Mouse (Mus musculus) left cerebral cortex, adult 9 months (tissue): ENCODE measurements around the gene Cd151.

Experiments
- DNase-seq, 2 experiments: peaks; one replicate each; pipeline ENCODE4 v3.0.0; 2022; ENCODE audit warnings: low spot score in 2 of 2

Cd151 gene

DNA sequence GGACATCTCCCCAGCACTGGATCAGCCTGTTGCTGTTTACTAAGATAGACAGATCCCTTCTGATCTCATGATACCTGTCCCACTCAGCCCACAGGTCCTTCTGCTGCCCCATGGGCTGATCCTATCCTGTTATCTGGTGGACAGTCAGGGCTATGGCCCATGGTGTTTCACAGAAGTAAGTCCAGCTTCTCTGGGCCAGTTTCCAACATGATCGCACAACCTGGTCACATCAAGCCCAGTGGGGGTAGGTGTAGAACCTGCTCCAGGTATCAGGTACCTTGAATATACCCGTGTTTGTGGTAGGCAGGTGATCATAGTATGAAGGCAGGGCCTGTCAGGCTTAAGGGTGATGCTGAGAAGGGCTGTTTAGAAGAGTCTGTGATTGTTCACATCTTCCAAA, 28.2 kb downstream of the Cd151 start:
- no peak for DNase-seq

DNA sequence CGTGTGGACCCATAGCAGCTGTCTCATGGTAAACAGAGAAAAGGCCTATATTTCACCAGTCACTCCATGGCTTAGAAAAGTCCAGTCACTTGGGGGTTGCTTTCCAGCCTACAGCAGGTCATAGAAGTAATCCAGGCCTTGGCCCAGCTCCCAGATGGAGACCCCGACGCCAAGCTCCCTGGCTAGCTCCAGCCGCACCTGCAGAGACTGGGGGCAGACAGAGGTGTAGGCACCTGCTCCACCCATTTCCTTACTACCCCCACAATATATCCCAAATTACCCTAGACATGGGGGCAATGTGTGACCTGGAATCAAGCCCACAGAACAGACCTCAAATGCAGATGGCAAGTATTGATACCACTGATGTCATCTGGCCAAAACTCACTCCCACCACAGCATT, 28.7 kb downstream of the Cd151 start:
- DNase-seq: no peak

- DNase-seq: no peak
Observed at GRCm38 (mm10) chr7:141497600-141497999, 30.4 kb downstream of the Cd151 start.

- no peak for DNase-seq
Observed at GRCm38 (mm10) chr7:141501820-141502555, 34.8 kb downstream of the Cd151 start.

DNA sequence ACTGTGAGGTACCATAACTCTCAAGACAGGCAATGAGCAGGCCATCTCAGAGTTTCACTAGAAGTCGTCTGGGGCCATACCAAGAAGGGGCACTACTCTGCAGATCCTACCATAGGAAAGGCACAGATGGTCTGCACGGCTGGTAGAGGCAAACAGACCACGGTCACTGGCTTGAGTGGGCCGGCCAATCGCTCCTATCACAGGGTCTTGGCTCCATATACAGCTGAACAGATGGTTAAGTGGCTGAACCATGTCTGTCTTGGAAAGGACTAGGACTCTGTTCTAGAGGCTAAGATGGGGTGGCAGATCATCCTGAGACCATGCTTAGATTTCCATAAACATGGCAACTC, 35.3 kb downstream of the Cd151 start:
- no peak for DNase-seq

DNA sequence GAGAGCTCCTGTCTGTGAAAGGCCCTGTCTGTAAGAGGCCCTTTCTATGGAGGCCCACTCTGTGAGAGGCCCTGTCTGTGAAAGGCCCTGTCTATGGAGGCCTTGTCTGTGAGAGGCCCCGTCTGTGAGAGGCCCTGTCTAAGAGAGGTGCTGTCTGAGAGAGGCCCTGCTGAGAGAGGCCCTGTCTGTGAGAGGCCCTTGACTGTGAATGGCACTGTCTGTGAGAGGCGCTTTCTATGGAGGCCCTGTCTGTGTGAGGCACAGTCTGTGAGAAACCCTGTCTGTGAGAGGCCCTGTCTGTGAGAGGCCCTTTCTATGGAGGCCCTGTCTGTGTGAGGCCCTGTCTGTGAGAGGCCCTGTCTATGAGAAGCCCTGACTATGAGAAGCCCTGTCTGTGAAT, 39.1 kb downstream of the Cd151 start:
- DNase-seq: no peak

GRCm38 (mm10) chr7:141508160-141508559, 41.0 kb downstream of the Cd151 start:
- DNase-seq: no peak

DNA sequence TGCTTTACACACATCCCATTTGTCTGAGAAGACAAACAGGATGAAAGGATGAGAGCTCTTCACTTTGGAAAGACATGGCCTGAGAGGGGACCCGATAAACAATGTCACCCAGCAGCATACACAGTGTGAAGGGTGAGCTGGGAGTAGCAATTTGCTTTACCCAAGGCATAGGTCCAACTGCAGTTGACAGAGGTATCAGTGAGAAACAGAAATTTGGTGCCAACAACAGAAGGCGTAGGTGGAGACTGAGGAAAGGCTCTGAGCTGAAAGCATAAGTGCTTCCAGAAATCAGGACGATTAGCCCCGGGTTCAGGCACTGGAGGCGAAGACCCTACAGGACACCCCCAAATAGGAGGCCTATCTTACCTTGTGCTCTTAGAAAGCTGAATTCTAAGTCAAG, 43.0 kb downstream of the Cd151 start:
- no peak for DNase-seq

DNA sequence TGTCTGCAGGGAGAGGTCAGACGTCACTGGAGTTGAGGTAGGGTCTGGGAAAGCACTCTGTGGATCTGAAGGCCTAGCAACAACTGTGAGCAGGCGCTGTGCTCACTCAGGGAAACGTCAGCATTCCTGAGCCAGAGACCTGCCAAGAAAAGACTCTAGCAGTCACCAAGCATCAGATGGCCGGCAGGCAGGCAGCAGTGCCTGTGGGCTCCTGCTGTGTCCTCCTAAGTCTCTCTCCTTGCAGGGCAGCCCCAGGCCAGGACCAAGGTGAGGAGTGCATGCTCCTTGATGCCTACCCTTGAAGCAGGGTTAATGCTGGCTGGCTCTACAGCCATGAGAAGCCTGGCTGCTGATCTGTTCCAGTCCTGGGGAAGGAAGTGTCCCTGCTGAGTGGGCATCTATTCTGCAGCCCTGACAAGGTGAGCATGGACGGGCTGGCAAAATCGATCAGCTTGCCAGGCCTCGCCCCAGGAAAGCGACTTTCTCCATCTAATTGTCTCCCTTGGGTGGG, 43.5 kb downstream of the Cd151 start:
- no peak for DNase-seq

GRCm38 (mm10) chr7:141517638-141518037, 50.4 kb downstream of the Cd151 start:
- no peak for DNase-seq

- DNase-seq: no peak
Observed at GRCm38 (mm10) chr7:141518296-141518695, 51.1 kb downstream of the Cd151 start.

DNA sequence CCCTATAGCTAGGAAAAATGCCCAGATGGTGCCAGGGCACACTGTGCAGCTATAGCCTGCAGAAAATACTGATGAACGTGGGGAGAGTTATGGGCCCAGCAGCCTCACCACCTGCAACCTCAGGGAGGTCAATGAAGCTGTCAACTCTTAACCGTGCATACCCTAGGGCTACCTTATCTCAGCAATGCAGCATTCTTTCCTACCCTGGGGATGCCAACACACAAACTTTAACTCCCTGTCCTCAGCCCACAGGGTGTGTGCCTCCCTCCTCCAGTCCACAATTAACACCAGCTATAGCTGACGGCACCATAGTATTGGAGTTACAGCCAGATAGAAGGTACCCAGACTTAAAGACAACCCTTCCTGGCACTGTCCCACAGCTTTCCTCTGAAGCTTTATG, 51.7 kb downstream of the Cd151 start:
- DNase-seq: no peak

GRCm38 (mm10) chr7:141519795-141520194, 52.6 kb downstream of the Cd151 start:
- no peak for DNase-seq
